Mouse (Mus musculus) frontal cortex, postnatal 36 days (tissue): Measurements from ENCODE around the gene Cfap74.

Source experiments
- DNase-seq, 2 experiments: peaks; one replicate each; pipeline ENCODE4 v3.0.0; 2022; ENCODE audit warnings: low spot score in 2 of 2

Gene Cfap74

GRCm38 (mm10) chr4:155409058-155409776 lies at the start of gene Cfap74:
Gene Cfap74 (plus strand): TSS chr4:155409190.
- DNase-seq, result peak; percentile 89

- no peak for DNase-seq
Measured at GRCm38 (mm10) chr4:155359560-155360464, 49.2 kb upstream of the Cfap74 start.

- DNase-seq, result no peak
Measured at GRCm38 (mm10) chr4:155360856-155361255, 48.1 kb upstream of the Cfap74 start.

- peak; percentile 33 to 58 for DNase-seq
Measured at GRCm38 (mm10) chr4:155361303-155361791, 47.6 kb upstream of the Cfap74 start, which contains the start of gene Prkcz. Gene Prkcz (minus strand): TSS chr4:155361361.

- DNase-seq, result no peak
Measured at GRCm38 (mm10) chr4:155362443-155362842, 46.5 kb upstream of the Cfap74 start.

GRCm38 (mm10) chr4:155366784-155367183 lies 42.2 kb upstream of the Cfap74 start:
- no peak for DNase-seq

GRCm38 (mm10) chr4:155367739-155368138 lies 41.3 kb upstream of the Cfap74 start:
- no peak for DNase-seq

GRCm38 (mm10) chr4:155368684-155369083 lies 40.3 kb upstream of the Cfap74 start:
- peak; percentile 79 to 91 for DNase-seq

GRCm38 (mm10) chr4:155370737-155371715 lies 38.0 kb upstream of the Cfap74 start:
- no peak for DNase-seq

GRCm38 (mm10) chr4:155371797-155372735 lies 36.9 kb upstream of the Cfap74 start:
- DNase-seq, result no peak

GRCm38 (mm10) chr4:155381974-155382373 lies 27.0 kb upstream of the Cfap74 start:
- DNase-seq, result no peak

- DNase-seq, result peak; percentile 75 to 78
Measured at GRCm38 (mm10) chr4:155382752-155383151, 26.2 kb upstream of the Cfap74 start.

- DNase-seq, result no peak
Measured at GRCm38 (mm10) chr4:155383326-155383725, 25.7 kb upstream of the Cfap74 start.

GRCm38 (mm10) chr4:155387166-155387565 lies 21.8 kb upstream of the Cfap74 start:
- no peak for DNase-seq

GRCm38 (mm10) chr4:155395471-155395870 lies 13.5 kb upstream of the Cfap74 start:
- peak; percentile 69 to 81 for DNase-seq

- DNase-seq, result no peak
Measured at GRCm38 (mm10) chr4:155396751-155397150, 12.2 kb upstream of the Cfap74 start.

GRCm38 (mm10) chr4:155397511-155398221 lies 11.3 kb upstream of the Cfap74 start, which contains the start of gene Gabrd:
Gene Gabrd (minus strand): TSS chr4:155398112.
- peak; percentile 49 to 63 for DNase-seq

- DNase-seq, result no peak
Measured at GRCm38 (mm10) chr4:155398222-155398540, 10.8 kb upstream of the Cfap74 start.

GRCm38 (mm10) chr4:155401121-155401520 lies 7.9 kb upstream of the Cfap74 start:
- DNase-seq, result no peak

- DNase-seq, result no peak
Measured at GRCm38 (mm10) chr4:155402489-155402888, 6.5 kb upstream of the Cfap74 start.
